Mouse (Mus musculus) kidney, adult 11 months (tissue): ENCODE results near the gene Tlr3.
A peak's percentile ranks its signal among the peaks of the same experiment; 100 is the strongest.

Experiments
- DNase-seq: peaks from one replicate; pipeline ENCODE4 v3.0.0; 2022

Tlr3 gene

GRCm38 (mm10) chr8:45410882-45411281 lies at the start of gene Tlr3:
Gene Tlr3, minus strand, starts transcription at chr8:45411080.
- DNase-seq: peak; percentile 31

GRCm38 (mm10) chr8:45457874-45458273 lies 47.0 kb upstream of the Tlr3 start:
- no peak for DNase-seq

- DNase-seq: peak; percentile 31
These were observed 43.5 kb upstream of the Tlr3 start for GRCm38 (mm10) chr8:45454426-45454825.

DNA sequence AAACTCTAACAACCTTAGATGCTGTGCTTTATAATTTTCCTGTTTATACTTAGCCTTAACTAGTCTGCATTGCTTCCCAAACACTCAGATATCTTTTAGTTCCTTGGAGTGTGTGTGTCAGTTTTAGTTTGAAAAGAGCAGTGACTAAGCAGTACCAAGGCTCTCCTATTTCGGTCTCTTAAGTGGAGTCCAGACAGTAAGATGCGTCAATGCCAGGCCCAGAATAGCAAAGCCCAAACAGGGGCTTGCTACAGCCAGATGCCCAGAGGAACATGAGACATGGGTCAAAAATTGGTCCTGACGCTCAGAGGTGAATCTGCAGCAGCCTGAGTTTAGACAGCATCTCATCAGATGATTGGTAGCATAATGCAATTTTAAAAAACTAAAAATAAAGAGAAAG lies 41.2 kb upstream of the Tlr3 start:
- DNase-seq: no peak

GRCm38 (mm10) chr8:45448842-45449241 lies 38.0 kb upstream of the Tlr3 start:
- DNase-seq: no peak

- no peak for DNase-seq
These were observed 37.4 kb upstream of the Tlr3 start for GRCm38 (mm10) chr8:45448257-45448656.

DNA sequence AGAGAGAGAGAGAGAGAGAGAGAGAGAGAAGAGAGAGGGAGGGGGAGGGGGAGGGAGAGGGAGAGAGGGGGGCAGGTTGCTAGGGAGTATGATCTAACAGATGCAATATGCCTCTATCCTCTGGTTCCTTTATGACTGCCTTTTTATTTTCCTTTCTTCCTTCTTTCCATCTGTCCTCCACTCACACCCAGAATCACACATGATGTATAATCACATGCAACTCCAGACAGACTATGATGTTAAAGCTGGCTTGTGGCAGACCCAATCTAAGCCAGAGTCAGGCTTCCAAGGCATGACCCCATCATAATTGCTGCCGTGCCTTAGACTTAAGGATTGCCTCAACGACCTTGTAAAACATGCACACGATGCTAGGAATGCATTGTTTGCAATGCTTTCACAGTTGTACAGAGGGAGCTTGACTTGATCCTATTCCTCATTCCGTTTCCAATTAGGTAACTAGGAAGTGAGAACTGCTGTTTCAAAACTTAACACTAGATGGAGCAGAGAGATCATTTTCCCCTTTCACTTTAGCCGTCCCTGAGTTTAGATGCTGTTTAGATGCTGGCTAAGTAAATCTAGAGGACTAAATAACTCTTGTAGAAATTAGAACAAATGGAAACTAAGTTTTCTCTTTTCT lies 28.1 kb upstream of the Tlr3 start:
- no peak for DNase-seq

DNA sequence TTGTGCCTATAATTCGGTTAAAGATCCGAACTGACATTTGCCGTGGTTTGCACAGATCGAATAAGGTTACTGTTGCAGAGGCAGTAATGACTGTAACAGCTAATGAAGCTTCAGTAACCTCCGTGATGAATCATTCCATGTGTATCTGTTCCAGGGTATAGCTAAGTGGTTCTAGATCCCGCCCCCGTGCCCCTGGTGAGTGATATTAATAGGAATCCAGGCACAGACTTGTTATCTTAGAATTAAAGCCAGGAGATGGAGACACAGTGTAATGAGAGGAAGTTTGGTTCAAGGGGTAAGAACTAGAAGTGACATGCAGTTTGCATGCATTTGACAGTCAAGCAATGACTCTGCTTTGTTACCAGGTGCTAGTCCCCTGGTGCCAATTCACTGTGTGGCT lies 9.3 kb upstream of the Tlr3 start:
- no peak for DNase-seq

DNA sequence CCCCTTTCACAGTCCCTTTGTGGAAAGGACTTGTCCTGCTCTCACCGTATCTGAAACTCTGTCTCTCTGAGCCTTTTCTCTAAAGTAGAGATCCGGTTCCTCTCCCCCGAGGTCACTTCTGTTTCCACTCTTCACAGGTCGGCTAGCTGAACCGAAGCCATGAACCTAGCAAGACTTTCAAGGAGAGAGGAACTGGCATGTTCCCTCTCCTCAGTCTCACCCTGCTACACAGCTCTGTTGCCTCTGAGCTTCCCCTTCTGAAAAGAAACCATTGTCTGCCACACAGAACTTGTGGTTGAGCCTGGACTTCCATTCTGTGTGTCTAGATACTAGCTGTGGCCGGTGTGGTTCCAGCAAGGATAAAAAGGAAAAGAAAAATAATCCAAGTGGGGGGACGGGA lies 4.1 kb upstream of the Tlr3 start:
- no peak for DNase-seq

- DNase-seq: peak; percentile 75
These were observed 567 bp downstream of the Tlr3 start for GRCm38 (mm10) chr8:45410146-45410880.

DNA sequence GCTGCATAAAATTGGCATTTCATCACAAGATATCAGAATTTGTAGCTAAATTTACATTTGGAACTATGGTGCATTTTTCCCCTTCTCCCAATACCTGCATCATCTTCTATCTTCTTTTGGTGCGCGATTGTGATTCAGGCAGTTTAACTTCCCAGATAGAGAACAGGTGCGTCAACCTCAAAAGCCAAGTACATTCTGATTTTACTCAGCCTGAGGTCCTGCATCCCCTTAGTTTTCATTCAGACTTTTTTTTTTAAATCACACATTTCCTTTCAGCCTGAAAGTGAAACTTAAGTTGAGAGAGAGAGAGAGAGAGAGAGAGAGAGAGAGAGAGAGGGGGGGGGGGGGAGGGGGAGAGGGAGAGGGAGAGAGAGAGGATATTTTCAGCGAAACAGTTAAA lies 1.2 kb downstream of the Tlr3 start:
- DNase-seq: no peak

DNA sequence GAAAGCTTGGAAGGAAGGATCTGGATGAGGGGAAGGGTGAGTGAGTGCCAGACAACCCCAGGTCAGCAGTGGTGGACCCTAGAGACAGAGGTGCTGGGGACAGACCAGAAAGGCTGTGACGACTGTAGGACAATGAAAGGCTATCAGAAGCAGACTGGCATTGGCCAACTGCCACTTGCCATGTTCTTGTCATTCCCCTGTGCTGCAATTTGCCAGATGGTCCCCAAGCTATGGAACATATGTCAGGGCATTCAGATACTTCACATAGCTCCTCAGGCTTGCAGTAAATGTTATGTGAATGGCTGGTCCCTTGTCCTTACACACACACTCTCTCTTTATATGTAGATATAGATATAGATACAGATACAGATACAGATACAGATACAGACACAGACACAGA lies 27.6 kb downstream of the Tlr3 start:
- DNase-seq: no peak

DNA sequence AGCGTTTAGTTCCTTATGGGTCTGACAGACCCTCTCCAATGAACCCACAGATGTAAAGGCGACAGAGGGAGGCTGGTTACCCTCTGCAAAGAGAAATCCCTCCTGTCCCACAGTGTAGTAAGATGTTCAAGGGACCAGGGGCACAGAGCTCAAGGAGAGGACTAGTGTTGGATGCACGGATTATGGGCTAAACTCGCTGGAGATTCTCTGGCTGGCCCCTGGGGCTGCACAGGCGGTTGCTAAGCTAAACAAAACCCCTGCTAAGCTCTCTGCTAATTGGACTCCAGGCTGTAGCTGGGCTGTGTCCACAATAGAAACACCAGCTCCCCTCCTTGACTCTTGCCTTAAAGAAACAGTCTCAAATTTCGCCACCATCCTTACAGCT lies 28.9 kb downstream of the Tlr3 start, which contains the start of gene Fam149a:
Fam149a (minus strand) TSS at position 329 of the 385 bp plus-strand sequence.
- no peak for DNase-seq

- no peak for DNase-seq
These were observed 29.6 kb downstream of the Tlr3 start for GRCm38 (mm10) chr8:45381075-45381962.

- no peak for DNase-seq
These were observed 30.3 kb downstream of the Tlr3 start for GRCm38 (mm10) chr8:45380598-45380997.

GRCm38 (mm10) chr8:45374071-45374470 lies 36.8 kb downstream of the Tlr3 start:
- DNase-seq: no peak

DNA sequence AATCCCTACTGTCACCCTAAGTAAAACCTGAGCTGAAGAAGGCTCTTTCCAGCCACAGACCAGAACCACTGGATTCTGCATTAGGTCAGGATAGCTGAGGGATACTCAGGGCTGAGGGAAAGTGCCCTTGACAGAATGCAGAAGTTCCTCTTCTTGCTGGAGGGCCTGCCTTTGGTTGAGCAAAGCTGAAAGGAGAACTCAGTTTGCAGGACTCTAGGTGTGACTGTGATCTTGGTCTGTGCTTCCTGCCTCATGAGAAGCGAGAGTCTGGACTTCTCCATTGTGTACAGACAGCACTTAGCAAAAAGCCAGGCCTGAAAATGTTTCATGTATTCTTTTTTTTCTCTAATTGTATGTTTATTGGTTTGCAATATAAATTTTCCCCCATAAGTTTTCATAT lies 43.7 kb downstream of the Tlr3 start:
- no peak for DNase-seq

GRCm38 (mm10) chr8:45363220-45363619 lies 47.7 kb downstream of the Tlr3 start:
- DNase-seq: no peak

DNA sequence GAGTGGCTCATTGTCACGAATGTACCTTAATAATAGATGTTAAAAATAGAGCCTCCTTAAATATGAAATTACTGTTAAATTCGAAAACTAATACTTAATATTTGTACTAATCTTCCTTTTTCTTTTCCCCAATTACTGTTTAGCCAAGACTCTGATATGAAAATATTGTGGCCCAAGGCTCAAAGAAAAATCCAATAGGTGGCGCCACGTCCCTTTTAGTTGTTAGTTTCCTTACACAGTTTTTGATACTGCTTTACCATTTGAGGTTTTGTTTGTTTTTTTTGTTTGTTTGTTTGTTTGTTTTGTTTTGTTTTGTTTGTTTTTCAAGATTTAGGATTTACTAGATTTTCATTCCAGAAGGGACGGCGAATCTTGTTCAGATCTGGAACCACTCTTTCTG lies 48.6 kb downstream of the Tlr3 start:
- DNase-seq: no peak

GRCm38 (mm10) chr8:45359091-45359605 lies 51.7 kb downstream of the Tlr3 start:
- no peak for DNase-seq

DNA sequence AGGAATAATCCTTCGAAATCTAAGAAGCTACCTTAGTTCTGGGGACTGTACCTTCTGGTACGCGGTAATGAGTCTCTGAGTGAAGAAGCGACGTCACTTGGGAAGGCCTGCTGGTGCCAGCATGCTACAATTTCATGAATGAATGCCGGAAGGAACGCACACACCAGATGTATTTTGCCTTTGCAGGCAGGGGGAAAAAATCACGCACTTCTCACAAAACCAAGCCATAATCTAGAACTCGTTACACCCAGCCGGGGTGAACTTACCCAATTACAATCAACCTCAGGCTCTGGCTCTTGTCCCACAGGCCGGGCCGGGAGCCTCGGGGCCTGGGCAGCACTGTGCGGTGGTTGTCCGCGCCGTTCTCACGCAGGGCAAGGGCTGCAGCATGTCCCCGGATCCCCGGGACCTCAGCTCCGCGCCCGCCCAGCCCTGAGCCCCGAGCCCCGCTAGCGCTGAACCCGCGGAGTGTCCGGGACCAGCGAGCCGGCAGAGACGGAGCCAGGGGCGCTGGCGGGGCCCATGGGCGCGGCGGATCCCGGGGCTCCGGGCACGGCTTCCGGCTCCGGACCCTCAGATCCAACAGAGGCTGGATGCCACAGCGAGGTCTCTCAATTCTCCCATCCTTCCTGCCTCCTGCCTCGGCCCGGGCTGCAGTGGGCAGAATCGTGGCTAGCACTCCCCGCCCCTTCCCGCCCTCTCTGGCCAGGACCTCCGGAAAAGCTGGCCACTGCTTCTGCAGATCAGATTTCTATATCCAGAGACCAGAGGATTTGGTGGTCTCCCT lies 52.6 kb downstream of the Tlr3 start:
- DNase-seq: peak; percentile 33

DNA sequence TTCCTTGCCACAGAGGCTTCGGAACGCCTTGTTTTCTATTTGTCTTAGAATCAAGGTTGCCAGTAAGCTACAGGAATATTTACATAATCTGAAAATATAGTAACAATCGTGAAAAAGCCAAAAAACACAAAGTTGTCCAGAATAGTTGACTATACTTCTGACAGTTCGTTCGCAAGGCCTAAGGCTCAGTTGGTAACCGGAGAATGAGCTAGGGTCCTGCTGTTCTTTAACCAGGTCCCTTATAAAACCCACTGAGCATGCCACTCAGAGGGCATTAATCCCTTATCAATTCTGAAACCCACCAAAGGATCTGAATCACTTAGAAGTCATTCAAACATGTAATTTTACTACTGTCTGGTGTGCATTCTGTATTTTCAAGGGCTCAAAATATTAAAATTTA lies 55.1 kb downstream of the Tlr3 start:
- no peak for DNase-seq
